Mouse (Mus musculus): ENCODE data around the gene Lama2.

DNA sequence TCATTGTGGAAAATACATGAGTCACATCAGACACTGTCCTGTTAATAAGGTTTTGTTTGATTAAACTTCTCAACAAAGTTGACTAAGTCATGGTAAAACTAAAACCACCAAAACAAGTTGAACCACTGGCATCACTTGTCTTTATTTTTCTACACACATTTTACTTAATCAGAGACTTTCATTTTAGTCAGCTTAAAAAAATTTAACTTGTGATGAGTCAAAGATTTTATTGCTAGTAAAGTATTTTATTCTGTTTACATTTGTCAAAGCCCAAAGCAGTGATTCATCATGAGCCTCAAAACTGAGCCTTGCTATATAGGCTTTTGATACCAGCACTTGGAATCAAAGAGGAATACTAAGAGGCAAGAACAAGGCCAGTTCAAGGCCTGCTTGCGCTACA lies 369.8 kb downstream of the Lama2 start:
- TF ChIP-seq CTCF (IDR thresholded peaks at IDR 0.05) (no peak), EP300 (IDR thresholded peaks at IDR 0.05) (no peak)

Data from lung, postnatal 0 days (tissue).